Mouse (Mus musculus) limb, embryonic 15.5 days (tissue): ENCODE data around the gene Shq1. TPM values are rescaled to one million over a fixed set of nuclear protein-coding genes. Genes with fewer than 3 reads are reported as not detected.

ENCODE experiments used
- ATAC-seq: fragments of 200-750 bp; cut with Nextera tagmentation; 2 replicates; pipeline ENCODE4 v1.8.0; 2017; ENCODE audit warnings: low read depth, moderate TSS enrichment; ENCODE audit not compliant: insufficient number of reproducible peaks, low FRiP score, low TSS enrichment
- H3K27ac ChIP-seq: fragments of 300-500 bp; sonication (generic); 2 replicates; pipeline ENCODE4 v1.5.1; 2015; ENCODE audit warnings: moderate library complexity, mild to moderate bottlenecking, inconsistent platforms
- H3K27me3 ChIP-seq: fragments of 300-500 bp; sonication (generic); 2 replicates; pipeline ENCODE4 v1.6.1; 2015; ENCODE audit warnings: inconsistent platforms
- H3K36me3 ChIP-seq: fragments of 300-500 bp; sonication (generic); 2 replicates; pipeline ENCODE4 v1.6.1; 2015; ENCODE audit warnings: inconsistent platforms
- H3K4me1 ChIP-seq: fragments of 300-500 bp; sonication (generic); 2 replicates; pipeline ENCODE4 v1.6.1; 2015; ENCODE audit warnings: inconsistent platforms
- H3K4me2 ChIP-seq: fragments of 300-500 bp; sonication (generic); 2 replicates; pipeline ENCODE4 v1.6.1; 2015; ENCODE audit warnings: mild to moderate bottlenecking, inconsistent platforms
- H3K4me3 ChIP-seq: fragments of 300-500 bp; sonication (generic); 2 replicates; pipeline ENCODE4 v1.5.1; 2015; ENCODE audit warnings: mild to moderate bottlenecking, inconsistent platforms
- H3K9ac ChIP-seq: fragments of 300-500 bp; sonication (generic); 2 replicates; pipeline ENCODE4 v1.6.1; 2015; ENCODE audit warnings: inconsistent platforms
- H3K9me3 ChIP-seq: fragments of 300-500 bp; sonication (generic); 2 replicates; pipeline ENCODE4 v1.6.1; 2016; ENCODE audit warnings: inconsistent platforms
- WGBS: fragments of 180-500 bp; shearing (Covaris S2); methylation state at CpG from one replicate; pipeline ENCODE4 v1.1.7; 2015; 5-methylcytosine and 5-hydroxymethylcytosine counted together
- polyA plus RNA-seq: library from polyadenylated mRNA; unstranded; fragments of >200 nt; fragmentation: Nextera tagmentation; extraction: Ambion mirVana; gene quantifications from 2 replicates; pipeline ENCODE4 v1.2.1, GENCODE M21; 2015

The Shq1 gene
- polyA plus RNA-seq, 1 experiment from 2014 or later, result 14.3 TPM

GRCm38 (mm10) chr6:100562719-100563551 lies 108.0 kb downstream of the Shq1 start:
- H3K36me3 ChIP-seq, result no peaks in the 10 kb centered on the region

GRCm38 (mm10) chr6:100558057-100558456 lies 112.9 kb downstream of the Shq1 start:
- Histone ChIP-seq H3K4me1 (peaks cover 13% of the 10 kb centered on the region), H3K9ac (no peak overlapping the region), H3K27ac (no peak overlapping the region), H3K9me3 (no peaks in the 10 kb centered on the region), H3K4me3 (no peak overlapping the region), H3K4me2 (no peak overlapping the region), H3K36me3 (no peaks in the 10 kb centered on the region), H3K27me3 (peaks cover 45% of the 10 kb centered on the region)
- WGBS, result 49% methylated on average over 8 of the region's 8 CpGs
- ATAC-seq, result no peak

More at GRCm38 (mm10) chr6:100562719-100563551, 108.0 kb downstream of the Shq1 start:
- peak overlapping the region; percentile 45 for H3K4me3 ChIP-seq
- H3K27me3 ChIP-seq, result peaks cover 70% of the 10 kb centered on the region
- no peaks in the 10 kb centered on the region for H3K9me3 ChIP-seq
- H3K27ac ChIP-seq, result peak overlapping the region; percentile 38; the same call in 1 of the 2 replicates
- WGBS, result under 1% methylated on average over 51 of the region's 51 CpGs
- H3K9ac ChIP-seq, result peak overlapping the region; percentile 44; the same call in 1 of the 2 replicates
- peak overlapping the region; percentile 99 for H3K4me2 ChIP-seq
- peaks cover 29% of the 10 kb centered on the region for H3K4me1 ChIP-seq
- ATAC-seq, result no peak

- H3K9me3 ChIP-seq, result no peaks in the 10 kb centered on the region
- no peak for ATAC-seq
- H3K9ac ChIP-seq, result no peak overlapping the region
- H3K4me3 ChIP-seq, result no peak overlapping the region
- no peaks in the 10 kb centered on the region for H3K36me3 ChIP-seq
- no peak overlapping the region for H3K4me2 ChIP-seq
- 74% methylated on average over 15 of the region's 15 CpGs for WGBS
- 0 out of 2 replicates have a peak, but pooled peaks cover 9% of the 10 kb centered on the region for H3K4me1 ChIP-seq
- no peak overlapping the region for H3K27ac ChIP-seq
- H3K27me3 ChIP-seq, result no peaks in the 10 kb centered on the region
These were observed 128.6 kb downstream of the Shq1 start for GRCm38 (mm10) chr6:100542154-100542997.

- ATAC-seq, result no peak
- Histone ChIP-seq H3K4me3 (no peak overlapping the region), H3K27ac (no peak overlapping the region), H3K36me3 (no peaks in the 10 kb centered on the region), H3K4me1 (0 out of 2 replicates have a peak, but pooled peaks cover 9% of the 10 kb centered on the region), H3K9me3 (no peaks in the 10 kb centered on the region), H3K9ac (no peak overlapping the region), H3K4me2 (no peak overlapping the region), H3K27me3 (0 out of 2 replicates have a peak, but pooled peaks cover 3% of the 10 kb centered on the region)
- 50% methylated on average over 4 of the region's 4 CpGs for WGBS
These were observed 131.3 kb downstream of the Shq1 start for GRCm38 (mm10) chr6:100539698-100540097.

- Histone ChIP-seq H3K9ac (no peak overlapping the region), H3K36me3 (no peaks in the 10 kb centered on the region), H3K4me3 (no peak overlapping the region), H3K27me3 (0 out of 2 replicates have a peak, but pooled peaks cover 3% of the 10 kb centered on the region), H3K27ac (no peak overlapping the region), H3K4me1 (0 out of 2 replicates have a peak, but pooled peaks cover 9% of the 10 kb centered on the region), H3K4me2 (no peak overlapping the region), H3K9me3 (no peaks in the 10 kb centered on the region)
- WGBS, result 37% methylated on average over 7 of the region's 7 CpGs
- no peak for ATAC-seq
These were observed 132.4 kb downstream of the Shq1 start for GRCm38 (mm10) chr6:100538570-100538969.

- Histone ChIP-seq H3K4me1 (peaks cover 14% of the 10 kb centered on the region; the same call in 1 of the 2 replicates), H3K27ac (no peak overlapping the region), H3K9me3 (no peaks in the 10 kb centered on the region), H3K36me3 (no peaks in the 10 kb centered on the region), H3K4me3 (no peak overlapping the region), H3K27me3 (0 out of 2 replicates have a peak, but pooled peaks cover 3% of the 10 kb centered on the region), H3K4me2 (no peak overlapping the region), H3K9ac (no peak overlapping the region)
- WGBS, result 78% methylated on average over 6 of the region's 6 CpGs
- ATAC-seq, result no peak
These were observed 133.0 kb downstream of the Shq1 start for GRCm38 (mm10) chr6:100537987-100538386.

GRCm38 (mm10) chr6:100537042-100537441 lies 133.9 kb downstream of the Shq1 start:
- ATAC-seq, result no peak
- peaks cover 3% of the 10 kb centered on the region; the same call in 1 of the 2 replicates for H3K27me3 ChIP-seq
- 90% methylated on average over 5 of the region's 5 CpGs for WGBS
- no peaks in the 10 kb centered on the region for H3K9me3 ChIP-seq
- H3K4me1 ChIP-seq, result peaks cover 15% of the 10 kb centered on the region; the same call in 1 of the 2 replicates
- no peak overlapping the region for H3K27ac ChIP-seq
- H3K9ac ChIP-seq, result no peak overlapping the region
- no peaks in the 10 kb centered on the region for H3K36me3 ChIP-seq
- H3K4me2 ChIP-seq, result no peak overlapping the region
- no peak overlapping the region for H3K4me3 ChIP-seq

- Histone ChIP-seq H3K4me1 (peaks cover 13% of the 10 kb centered on the region; the same call in 1 of the 2 replicates), H3K4me2 (no peak overlapping the region), H3K4me3 (no peak overlapping the region), H3K27me3 (peaks cover 3% of the 10 kb centered on the region; the same call in 1 of the 2 replicates), H3K9ac (no peak overlapping the region), H3K36me3 (no peaks in the 10 kb centered on the region), H3K27ac (no peak overlapping the region), H3K9me3 (no peaks in the 10 kb centered on the region)
- ATAC-seq, result no peak
- 23% methylated on average over 7 of the region's 7 CpGs for WGBS
These were observed 137.6 kb downstream of the Shq1 start for GRCm38 (mm10) chr6:100533364-100533763.

- no peaks in the 10 kb centered on the region for H3K9me3 ChIP-seq
- H3K27ac ChIP-seq, result no peak overlapping the region
- WGBS, result 77% methylated on average over 8 of the region's 8 CpGs
- peaks cover 3% of the 10 kb centered on the region for H3K27me3 ChIP-seq
- H3K4me1 ChIP-seq, result peaks cover 13% of the 10 kb centered on the region; the same call in 1 of the 2 replicates
- H3K4me3 ChIP-seq, result no peak overlapping the region
- no peak for ATAC-seq
- no peaks in the 10 kb centered on the region for H3K36me3 ChIP-seq
- H3K4me2 ChIP-seq, result no peak overlapping the region
- no peak overlapping the region for H3K9ac ChIP-seq
These were observed 138.6 kb downstream of the Shq1 start for GRCm38 (mm10) chr6:100532326-100532725.

- H3K4me2 ChIP-seq, result no peak overlapping the region
- WGBS, result 51% methylated on average over 3 of the region's 3 CpGs
- H3K36me3 ChIP-seq, result no peaks in the 10 kb centered on the region
- no peak overlapping the region for H3K9ac ChIP-seq
- H3K9me3 ChIP-seq, result no peaks in the 10 kb centered on the region
- H3K27me3 ChIP-seq, result peaks cover 6% of the 10 kb centered on the region
- H3K27ac ChIP-seq, result no peak overlapping the region
- H3K4me3 ChIP-seq, result no peak overlapping the region
- H3K4me1 ChIP-seq, result peaks cover 27% of the 10 kb centered on the region
- no peak for ATAC-seq
These were observed 141.3 kb downstream of the Shq1 start for GRCm38 (mm10) chr6:100529673-100530072.

GRCm38 (mm10) chr6:100528556-100528955 lies 142.4 kb downstream of the Shq1 start:
- Histone ChIP-seq H3K36me3 (no peaks in the 10 kb centered on the region), H3K4me3 (no peak overlapping the region), H3K4me1 (peaks cover 27% of the 10 kb centered on the region), H3K27ac (no peak overlapping the region), H3K9ac (no peak overlapping the region), H3K9me3 (no peaks in the 10 kb centered on the region), H3K4me2 (no peak overlapping the region), H3K27me3 (peaks cover 6% of the 10 kb centered on the region)
- ATAC-seq, result no peak
- WGBS, result 48% methylated on average over 7 of the region's 7 CpGs
